Mouse (Mus musculus): ENCODE data around the gene Pcbp2. TPM values are rescaled to one million over a fixed set of nuclear protein-coding genes. Genes with fewer than 3 reads are reported as not detected.
A peak's percentile ranks its signal among the peaks of the same experiment; 100 is the strongest.

The Pcbp2 gene
- polyA plus RNA-seq, 1 experiment from 2014 or later, result 64.7 TPM

GRCm38 (mm10) chr15:102506464-102506830 is 36.1 kb downstream of the Pcbp2 start:
- peaks cover 15% of the 10 kb centered on the region for H3K36me3 ChIP-seq (ENCODE audit: control insufficient read depth, insufficient read depth)
- H3K4me2 ChIP-seq (ENCODE audit: low read depth, low read length), result no peak overlapping the region
- H3K9me3 ChIP-seq (replicated peaks; ENCODE audit: control insufficient read depth, low read length), result no peaks in the 10 kb centered on the region
- H3K4me3 ChIP-seq (ENCODE audit: low read depth, low read length), result no peak overlapping the region
- ATAC-seq (ENCODE audit: low read depth), result no peak
- peaks cover 17% of the 10 kb centered on the region for H3K4me1 ChIP-seq (ENCODE audit: control insufficient read depth, low read depth, low read length)
- no peaks in the 10 kb centered on the region for H3K27me3 ChIP-seq (ENCODE audit: control insufficient read depth, insufficient read depth, low read depth, low read length)
- WGBS (ENCODE audit: insufficient replicate concordance), result 14% methylated on average over 2 of the region's 2 CpGs
- H3K27ac ChIP-seq (ENCODE audit: low read length), result no peak overlapping the region
- no peak overlapping the region for H3K9ac ChIP-seq (ENCODE audit: low read depth, low read length)

- Histone ChIP-seq H3K27me3 (ENCODE audit: control insufficient read depth, insufficient read depth, low read depth, low read length) (no peaks in the 10 kb centered on the region), H3K9ac (ENCODE audit: low read depth, low read length) (no peak overlapping the region), H3K36me3 (ENCODE audit: control insufficient read depth, insufficient read depth) (peaks cover 12% of the 10 kb centered on the region), H3K4me1 (ENCODE audit: control insufficient read depth, low read depth, low read length) (peaks cover 17% of the 10 kb centered on the region), H3K9me3 (replicated peaks; ENCODE audit: control insufficient read depth, low read length) (no peaks in the 10 kb centered on the region), H3K4me2 (ENCODE audit: low read depth, low read length) (no peak overlapping the region), H3K27ac (ENCODE audit: low read length) (no peak overlapping the region), H3K4me3 (ENCODE audit: low read depth, low read length) (no peak overlapping the region)
- no peak for ATAC-seq (ENCODE audit: low read depth)
- WGBS (ENCODE audit: insufficient replicate concordance), result 67% methylated on average over 1 of the region's 1 CpGs
These were observed 36.5 kb downstream of the Pcbp2 start for GRCm38 (mm10) chr15:102506864-102507263.

- no peak overlapping the region for H3K4me2 ChIP-seq (ENCODE audit: low read depth, low read length)
- H3K27ac ChIP-seq (ENCODE audit: low read length), result no peak overlapping the region
- no peaks in the 10 kb centered on the region for H3K9me3 ChIP-seq (replicated peaks; ENCODE audit: control insufficient read depth, low read length)
- H3K4me1 ChIP-seq (ENCODE audit: control insufficient read depth, low read depth, low read length), result peaks cover 17% of the 10 kb centered on the region
- no peak overlapping the region for H3K4me3 ChIP-seq (ENCODE audit: low read depth, low read length)
- H3K27me3 ChIP-seq (ENCODE audit: control insufficient read depth, insufficient read depth, low read depth, low read length), result no peaks in the 10 kb centered on the region
- H3K36me3 ChIP-seq (ENCODE audit: control insufficient read depth, insufficient read depth), result peaks cover 8% of the 10 kb centered on the region
- H3K9ac ChIP-seq (ENCODE audit: low read depth, low read length), result no peak overlapping the region
- no peak for ATAC-seq (ENCODE audit: low read depth)
These were observed 37.2 kb downstream of the Pcbp2 start for GRCm38 (mm10) chr15:102507561-102507960.

GRCm38 (mm10) chr15:102508336-102508735 is 38.0 kb downstream of the Pcbp2 start:
- no peak for ATAC-seq (ENCODE audit: low read depth)
- no peak overlapping the region for H3K4me3 ChIP-seq (ENCODE audit: low read depth, low read length)
- H3K9me3 ChIP-seq (replicated peaks; ENCODE audit: control insufficient read depth, low read length), result no peaks in the 10 kb centered on the region
- H3K27ac ChIP-seq (ENCODE audit: low read length), result no peak overlapping the region
- no peaks in the 10 kb centered on the region for H3K27me3 ChIP-seq (ENCODE audit: control insufficient read depth, insufficient read depth, low read depth, low read length)
- peaks cover 17% of the 10 kb centered on the region for H3K4me1 ChIP-seq (ENCODE audit: control insufficient read depth, low read depth, low read length)
- 62% methylated on average over 3 of the region's 3 CpGs for WGBS (ENCODE audit: insufficient replicate concordance)
- peaks cover 7% of the 10 kb centered on the region for H3K36me3 ChIP-seq (ENCODE audit: control insufficient read depth, insufficient read depth)
- H3K4me2 ChIP-seq (ENCODE audit: low read depth, low read length), result no peak overlapping the region
- no peak overlapping the region for H3K9ac ChIP-seq (ENCODE audit: low read depth, low read length)

- Histone ChIP-seq H3K27me3 (ENCODE audit: control insufficient read depth, insufficient read depth, low read depth, low read length) (no peaks in the 10 kb centered on the region), H3K9me3 (replicated peaks; ENCODE audit: control insufficient read depth, low read length) (no peaks in the 10 kb centered on the region), H3K4me3 (ENCODE audit: low read depth, low read length) (peak overlapping the region; percentile 68), H3K36me3 (ENCODE audit: control insufficient read depth, insufficient read depth) (no peaks in the 10 kb centered on the region), H3K4me1 (ENCODE audit: control insufficient read depth, low read depth, low read length) (peaks cover 17% of the 10 kb centered on the region), H3K4me2 (ENCODE audit: low read depth, low read length) (peak overlapping the region; percentile 91), H3K27ac (ENCODE audit: low read length) (no peak overlapping the region; the same call in 1 of the 2 replicates), H3K9ac (ENCODE audit: low read depth, low read length) (peak overlapping the region; percentile 57)
- peak; percentile 15 for ATAC-seq (ENCODE audit: low read depth)
- WGBS (ENCODE audit: insufficient replicate concordance), result 19% methylated on average over 9 of the region's 9 CpGs
These were observed 39.8 kb downstream of the Pcbp2 start for GRCm38 (mm10) chr15:102510110-102510509.

- Histone ChIP-seq H3K4me3 (ENCODE audit: low read depth, low read length) (peak overlapping the region; percentile 68), H3K9ac (ENCODE audit: low read depth, low read length) (peak overlapping the region; percentile 57), H3K9me3 (replicated peaks; ENCODE audit: control insufficient read depth, low read length) (no peaks in the 10 kb centered on the region), H3K4me1 (ENCODE audit: control insufficient read depth, low read depth, low read length) (peaks cover 15% of the 10 kb centered on the region), H3K4me2 (ENCODE audit: low read depth, low read length) (peak overlapping the region; percentile 91), H3K27me3 (ENCODE audit: control insufficient read depth, insufficient read depth, low read depth, low read length) (no peaks in the 10 kb centered on the region), H3K36me3 (ENCODE audit: control insufficient read depth, insufficient read depth) (no peaks in the 10 kb centered on the region), H3K27ac (ENCODE audit: low read length) (no peak overlapping the region; the same call in 1 of the 2 replicates)
- ATAC-seq (ENCODE audit: low read depth), result peak; percentile 94
- WGBS (ENCODE audit: insufficient replicate concordance), result 4% methylated on average over 34 of the region's 34 CpGs
These were observed 40.4 kb downstream of the Pcbp2 start for GRCm38 (mm10) chr15:102510590-102511284.

GRCm38 (mm10) chr15:102511285-102511833 is 41.0 kb downstream of the Pcbp2 start:
- Histone ChIP-seq H3K4me1 (ENCODE audit: control insufficient read depth, low read depth, low read length) (peaks cover 18% of the 10 kb centered on the region), H3K9ac (ENCODE audit: low read depth, low read length) (no peak overlapping the region), H3K27me3 (ENCODE audit: control insufficient read depth, insufficient read depth, low read depth, low read length) (peaks cover 3% of the 10 kb centered on the region; the same call in 1 of the 2 replicates), H3K36me3 (ENCODE audit: control insufficient read depth, insufficient read depth) (no peaks in the 10 kb centered on the region), H3K9me3 (replicated peaks; ENCODE audit: control insufficient read depth, low read length) (no peaks in the 10 kb centered on the region), H3K4me2 (ENCODE audit: low read depth, low read length) (no peak overlapping the region), H3K27ac (ENCODE audit: low read length) (no peak overlapping the region), H3K4me3 (ENCODE audit: low read depth, low read length) (no peak overlapping the region)
- WGBS (ENCODE audit: insufficient replicate concordance), result 36% methylated on average over 6 of the region's 6 CpGs
- ATAC-seq (ENCODE audit: low read depth), result no peak

GRCm38 (mm10) chr15:102512010-102512409 is 41.7 kb downstream of the Pcbp2 start:
- Histone ChIP-seq H3K9me3 (replicated peaks; ENCODE audit: control insufficient read depth, low read length) (no peaks in the 10 kb centered on the region), H3K4me1 (ENCODE audit: control insufficient read depth, low read depth, low read length) (peaks cover 23% of the 10 kb centered on the region), H3K4me3 (ENCODE audit: low read depth, low read length) (no peak overlapping the region), H3K9ac (ENCODE audit: low read depth, low read length) (no peak overlapping the region), H3K27me3 (ENCODE audit: control insufficient read depth, insufficient read depth, low read depth, low read length) (peaks cover 3% of the 10 kb centered on the region; the same call in 1 of the 2 replicates), H3K27ac (ENCODE audit: low read length) (no peak overlapping the region), H3K4me2 (ENCODE audit: low read depth, low read length) (no peak overlapping the region), H3K36me3 (ENCODE audit: control insufficient read depth, insufficient read depth) (no peaks in the 10 kb centered on the region)
- no peak for ATAC-seq (ENCODE audit: low read depth)
- 54% methylated on average over 5 of the region's 5 CpGs for WGBS (ENCODE audit: insufficient replicate concordance)

GRCm38 (mm10) chr15:102512471-102512870 is 42.1 kb downstream of the Pcbp2 start:
- H3K4me2 ChIP-seq (ENCODE audit: low read depth, low read length), result no peak overlapping the region

More at GRCm38 (mm10) chr15:102512471-102512870, 42.1 kb downstream of the Pcbp2 start:
- Histone ChIP-seq H3K4me3 (ENCODE audit: low read depth, low read length) (no peak overlapping the region), H3K36me3 (ENCODE audit: control insufficient read depth, insufficient read depth) (no peaks in the 10 kb centered on the region), H3K27me3 (ENCODE audit: control insufficient read depth, insufficient read depth, low read depth, low read length) (peaks cover 3% of the 10 kb centered on the region; the same call in 1 of the 2 replicates), H3K4me1 (ENCODE audit: control insufficient read depth, low read depth, low read length) (peaks cover 23% of the 10 kb centered on the region), H3K9me3 (replicated peaks; ENCODE audit: control insufficient read depth, low read length) (no peaks in the 10 kb centered on the region), H3K27ac (ENCODE audit: low read length) (no peak overlapping the region), H3K9ac (ENCODE audit: low read depth, low read length) (no peak overlapping the region)
- ATAC-seq (ENCODE audit: low read depth), result no peak

Data from liver, embryonic 16.5 days (tissue).